Mouse (Mus musculus): ENCODE data around the gene Taldo1. TPM values are rescaled to one million over a fixed set of nuclear protein-coding genes. Genes with fewer than 3 reads are reported as not detected.
A peak's percentile ranks its signal among the peaks of the same experiment; 100 is the strongest.

Taldo1 gene
- polyA plus RNA-seq, 1 experiment = 210 TPM

GRCm38 (mm10) chr7:141429840-141430584 lies 38.0 kb downstream of the Taldo1 start:
- no peaks in the 10 kb centered on the region for H3K27me3 ChIP-seq (ENCODE audit: control insufficient read depth, insufficient read depth, low read length, poor library complexity, severe bottlenecking)
- no peak overlapping the region for H3K9ac ChIP-seq (ENCODE audit: low read depth, poor library complexity, severe bottlenecking)
- H3K4me1 ChIP-seq (ENCODE audit: control insufficient read depth, insufficient read depth, low read length) = no peaks in the 10 kb centered on the region
- H3K9me3 ChIP-seq (replicated peaks; ENCODE audit: control insufficient read depth, insufficient read depth, low read length, poor library complexity, severe bottlenecking) = no peaks in the 10 kb centered on the region
- H3K4me3 ChIP-seq (ENCODE audit: low read depth, low read length) = no peak overlapping the region
- H3K27ac ChIP-seq (ENCODE audit: insufficient read depth, low read length) = peak overlapping the region; percentile 10
- TF ChIP-seq POLR2A (IDR thresholded peaks at IDR 0.05; ENCODE audit: insufficient read depth, low read length) = no peak
- no peak for TF ChIP-seq EP300 (IDR thresholded peaks at IDR 0.05; ENCODE audit: insufficient read depth, low read depth, low read length)
- no peak for TF ChIP-seq CTCF (IDR thresholded peaks at IDR 0.05; ENCODE audit: low read depth, low read length)
- H3K36me3 ChIP-seq (ENCODE audit: control insufficient read depth, insufficient read depth, low read length, poor library complexity, severe bottlenecking) = no peaks in the 10 kb centered on the region

- Histone ChIP-seq H3K9me3 (replicated peaks; ENCODE audit: control insufficient read depth, insufficient read depth, low read length, poor library complexity, severe bottlenecking) (no peaks in the 10 kb centered on the region), H3K27me3 (ENCODE audit: control insufficient read depth, insufficient read depth, low read length, poor library complexity, severe bottlenecking) (no peaks in the 10 kb centered on the region), H3K4me3 (ENCODE audit: low read depth, low read length) (no peak overlapping the region), H3K27ac (ENCODE audit: insufficient read depth, low read length) (no peak overlapping the region), H3K36me3 (ENCODE audit: control insufficient read depth, insufficient read depth, low read length, poor library complexity, severe bottlenecking) (no peaks in the 10 kb centered on the region), H3K9ac (ENCODE audit: low read depth, poor library complexity, severe bottlenecking) (no peak overlapping the region), H3K4me1 (ENCODE audit: control insufficient read depth, insufficient read depth, low read length) (peaks cover 1% of the 10 kb centered on the region)
- TF ChIP-seq CTCF (IDR thresholded peaks at IDR 0.05; ENCODE audit: low read depth, low read length) = no peak
- TF ChIP-seq EP300 (IDR thresholded peaks at IDR 0.05; ENCODE audit: insufficient read depth, low read depth, low read length) = no peak
- no peak for TF ChIP-seq POLR2A (IDR thresholded peaks at IDR 0.05; ENCODE audit: insufficient read depth, low read length)
These were observed 38.7 kb downstream of the Taldo1 start for GRCm38 (mm10) chr7:141430585-141431240.

- Histone ChIP-seq H3K4me3 (ENCODE audit: low read depth, low read length) (no peak overlapping the region), H3K36me3 (ENCODE audit: control insufficient read depth, insufficient read depth, low read length, poor library complexity, severe bottlenecking) (no peaks in the 10 kb centered on the region), H3K27ac (ENCODE audit: insufficient read depth, low read length) (no peak overlapping the region), H3K27me3 (ENCODE audit: control insufficient read depth, insufficient read depth, low read length, poor library complexity, severe bottlenecking) (no peaks in the 10 kb centered on the region), H3K9ac (ENCODE audit: low read depth, poor library complexity, severe bottlenecking) (no peak overlapping the region), H3K9me3 (replicated peaks; ENCODE audit: control insufficient read depth, insufficient read depth, low read length, poor library complexity, severe bottlenecking) (no peaks in the 10 kb centered on the region), H3K4me1 (ENCODE audit: control insufficient read depth, insufficient read depth, low read length) (peaks cover 2% of the 10 kb centered on the region)
- TF ChIP-seq POLR2A (IDR thresholded peaks at IDR 0.05; ENCODE audit: insufficient read depth, low read length) = no peak
- TF ChIP-seq EP300 (IDR thresholded peaks at IDR 0.05; ENCODE audit: insufficient read depth, low read depth, low read length) = no peak
- TF ChIP-seq CTCF (IDR thresholded peaks at IDR 0.05; ENCODE audit: low read depth, low read length) = no peak
These were observed 39.6 kb downstream of the Taldo1 start for GRCm38 (mm10) chr7:141431434-141432185.

- no peaks in the 10 kb centered on the region for H3K27me3 ChIP-seq (ENCODE audit: control insufficient read depth, insufficient read depth, low read length, poor library complexity, severe bottlenecking)
- no peak overlapping the region for H3K4me3 ChIP-seq (ENCODE audit: low read depth, low read length)
- H3K9ac ChIP-seq (ENCODE audit: low read depth, poor library complexity, severe bottlenecking) = no peak overlapping the region
- no peak overlapping the region for H3K27ac ChIP-seq (ENCODE audit: insufficient read depth, low read length)
- no peaks in the 10 kb centered on the region for H3K9me3 ChIP-seq (replicated peaks; ENCODE audit: control insufficient read depth, insufficient read depth, low read length, poor library complexity, severe bottlenecking)
- TF ChIP-seq CTCF (IDR thresholded peaks at IDR 0.05; ENCODE audit: low read depth, low read length) = no peak
- no peak for TF ChIP-seq EP300 (IDR thresholded peaks at IDR 0.05; ENCODE audit: insufficient read depth, low read depth, low read length)
- no peak for TF ChIP-seq POLR2A (IDR thresholded peaks at IDR 0.05; ENCODE audit: insufficient read depth, low read length)
- no peaks in the 10 kb centered on the region for H3K36me3 ChIP-seq (ENCODE audit: control insufficient read depth, insufficient read depth, low read length, poor library complexity, severe bottlenecking)
- peaks cover 2% of the 10 kb centered on the region for H3K4me1 ChIP-seq (ENCODE audit: control insufficient read depth, insufficient read depth, low read length)
These were observed 40.2 kb downstream of the Taldo1 start for GRCm38 (mm10) chr7:141432186-141432611.

- H3K9ac ChIP-seq (ENCODE audit: low read depth, poor library complexity, severe bottlenecking) = no peak overlapping the region
These were observed 40.9 kb downstream of the Taldo1 start for GRCm38 (mm10) chr7:141432741-141433516.

More at GRCm38 (mm10) chr7:141432741-141433516, 40.9 kb downstream of the Taldo1 start:
- Histone ChIP-seq H3K4me1 (ENCODE audit: control insufficient read depth, insufficient read depth, low read length) (peaks cover 2% of the 10 kb centered on the region), H3K27me3 (ENCODE audit: control insufficient read depth, insufficient read depth, low read length, poor library complexity, severe bottlenecking) (no peaks in the 10 kb centered on the region), H3K36me3 (ENCODE audit: control insufficient read depth, insufficient read depth, low read length, poor library complexity, severe bottlenecking) (peaks cover under 1% of the 10 kb centered on the region; the same call in 1 of the 2 replicates), H3K4me3 (ENCODE audit: low read depth, low read length) (no peak overlapping the region), H3K9me3 (replicated peaks; ENCODE audit: control insufficient read depth, insufficient read depth, low read length, poor library complexity, severe bottlenecking) (no peaks in the 10 kb centered on the region), H3K27ac (ENCODE audit: insufficient read depth, low read length) (no peak overlapping the region)
- TF ChIP-seq EP300 (IDR thresholded peaks at IDR 0.05; ENCODE audit: insufficient read depth, low read depth, low read length) (no peak), CTCF (IDR thresholded peaks at IDR 0.05; ENCODE audit: low read depth, low read length) (no peak), POLR2A (IDR thresholded peaks at IDR 0.05; ENCODE audit: insufficient read depth, low read length) (no peak)
